Mouse (Mus musculus): ENCODE data around the gene Atxn2l. TPM values are rescaled to one million over a fixed set of nuclear protein-coding genes. Genes with fewer than 3 reads are reported as not detected.

The Atxn2l gene
- total and polyA plus RNA-seq, 3 experiments, result 32.0 to 843 (median 301) TPM

DNA sequence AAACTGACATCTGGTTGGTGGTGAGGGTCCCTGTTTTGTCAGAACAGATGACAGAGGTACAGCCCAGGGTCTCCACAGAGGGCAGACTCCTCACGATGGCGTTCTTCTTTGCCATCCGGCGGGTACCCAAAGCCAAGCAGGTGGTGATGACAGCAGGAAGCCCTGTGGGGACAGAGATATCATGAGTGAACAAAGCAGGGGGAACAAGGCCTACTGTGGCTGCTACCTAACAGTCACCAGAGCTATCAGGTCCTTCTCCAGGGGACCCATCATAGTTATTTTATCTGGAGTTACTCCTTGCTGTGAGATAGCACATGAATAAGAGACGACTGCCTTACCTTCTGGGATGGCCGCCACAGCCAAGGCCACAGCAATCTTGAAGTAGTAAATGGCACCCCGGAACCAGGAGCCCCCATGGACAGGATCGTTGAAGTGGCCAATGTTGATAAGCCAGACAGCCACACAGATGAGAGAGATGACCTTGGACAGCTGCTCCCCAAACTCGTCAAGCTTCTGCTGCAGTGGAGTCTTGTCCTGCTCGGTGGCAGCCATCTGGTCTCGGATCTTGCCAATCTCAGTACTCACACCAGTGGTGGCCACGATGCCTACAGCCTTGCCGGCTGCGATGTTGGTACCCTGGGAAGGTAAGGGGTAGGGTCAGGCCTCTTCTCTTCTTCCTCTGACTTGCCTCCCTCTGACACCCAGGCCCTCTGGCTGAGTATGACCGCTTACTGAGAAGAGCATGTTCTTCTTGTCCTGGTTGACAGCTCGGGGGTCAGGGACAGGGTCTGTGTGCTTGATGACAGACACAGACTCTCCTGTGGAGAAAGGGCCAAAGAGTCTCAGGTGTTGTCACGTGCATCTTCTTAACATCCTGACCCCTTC is 46.6 kb downstream of the Atxn2l start:
- H3K4me1 ChIP-seq (ENCODE audit: insufficient read depth, low read depth, low read length), result no peaks in the 10 kb centered on the region; the same call in 1 of the 2 replicates
- H3K36me3 ChIP-seq (replicated peaks), result no peaks in the 10 kb centered on the region
- DNase-seq (ENCODE audit: low spot score) (no peak), ATAC-seq (ENCODE audit: extremely low read depth, insufficient number of reproducible peaks, low FRiP score, poor library complexity, severe bottlenecking) (no peak)
- TF ChIP-seq GATA2 (IDR thresholded peaks at IDR 0.05; ENCODE audit: borderline replicate concordance, low read depth, low read length) (no peak), POLR2AphosphoS5 (IDR thresholded peaks at IDR 0.05; ENCODE audit: insufficient replicate concordance, low read depth, low read length) (no peak), CTCF (IDR thresholded peaks at IDR 0.05; ENCODE audit: low read depth, low read length) (no peak), TAL1 (conservative IDR thresholded peaks at IDR 0.05; ENCODE audit: low read depth, low read length) (no peak), GATA1 (IDR thresholded peaks at IDR 0.05; ENCODE audit: borderline replicate concordance, low read length) (no peak)
- H3K9me3 ChIP-seq (replicated peaks), result no peaks in the 10 kb centered on the region
- peaks cover 79% of the 10 kb centered on the region for H3K27me3 ChIP-seq (ENCODE audit: insufficient read depth, low read length)
- no peak overlapping the region for H3K4me3 ChIP-seq (ENCODE audit: low read depth, low read length)

GRCm38 (mm10) chr7:126455242-126455641 is 48.0 kb downstream of the Atxn2l start:
- TF ChIP-seq GATA2 (IDR thresholded peaks at IDR 0.05; ENCODE audit: borderline replicate concordance, low read depth, low read length), result no peak
- no peak for TF ChIP-seq CTCF (IDR thresholded peaks at IDR 0.05; ENCODE audit: low read depth, low read length)
- no peak for TF ChIP-seq TAL1 (conservative IDR thresholded peaks at IDR 0.05; ENCODE audit: low read depth, low read length)
- no peak for TF ChIP-seq GATA1 (IDR thresholded peaks at IDR 0.05; ENCODE audit: borderline replicate concordance, low read length)
- TF ChIP-seq POLR2AphosphoS5 (IDR thresholded peaks at IDR 0.05; ENCODE audit: insufficient replicate concordance, low read depth, low read length), result no peak
- no peak for DNase-seq (ENCODE audit: low spot score)
- no peak for ATAC-seq (ENCODE audit: extremely low read depth, insufficient number of reproducible peaks, low FRiP score, poor library complexity, severe bottlenecking)
- Histone ChIP-seq H3K4me3 (ENCODE audit: low read depth, low read length) (no peak overlapping the region), H3K9me3 (replicated peaks) (no peaks in the 10 kb centered on the region), H3K36me3 (replicated peaks) (no peaks in the 10 kb centered on the region), H3K27me3 (ENCODE audit: insufficient read depth, low read length) (peaks cover 66% of the 10 kb centered on the region), H3K4me1 (ENCODE audit: insufficient read depth, low read depth, low read length) (no peaks in the 10 kb centered on the region; the same call in 1 of the 2 replicates)

GRCm38 (mm10) chr7:126453861-126454260 is 49.4 kb downstream of the Atxn2l start:
- no peaks in the 10 kb centered on the region for H3K36me3 ChIP-seq (replicated peaks)
- TF ChIP-seq POLR2AphosphoS5 (IDR thresholded peaks at IDR 0.05; ENCODE audit: insufficient replicate concordance, low read depth, low read length) (no peak), CTCF (IDR thresholded peaks at IDR 0.05; ENCODE audit: low read depth, low read length) (no peak), TAL1 (conservative IDR thresholded peaks at IDR 0.05; ENCODE audit: low read depth, low read length) (no peak), GATA2 (IDR thresholded peaks at IDR 0.05; ENCODE audit: borderline replicate concordance, low read depth, low read length) (no peak), GATA1 (IDR thresholded peaks at IDR 0.05; ENCODE audit: borderline replicate concordance, low read length) (no peak)
- peaks cover 56% of the 10 kb centered on the region for H3K27me3 ChIP-seq (ENCODE audit: insufficient read depth, low read length)
- DNase-seq (ENCODE audit: low spot score), result no peak
- no peaks in the 10 kb centered on the region for H3K9me3 ChIP-seq (replicated peaks)
- H3K4me1 ChIP-seq (ENCODE audit: insufficient read depth, low read depth, low read length), result no peaks in the 10 kb centered on the region; the same call in 1 of the 2 replicates
- no peak for ATAC-seq (ENCODE audit: extremely low read depth, insufficient number of reproducible peaks, low FRiP score, poor library complexity, severe bottlenecking)
- no peak overlapping the region for H3K4me3 ChIP-seq (ENCODE audit: low read depth, low read length)

DNA sequence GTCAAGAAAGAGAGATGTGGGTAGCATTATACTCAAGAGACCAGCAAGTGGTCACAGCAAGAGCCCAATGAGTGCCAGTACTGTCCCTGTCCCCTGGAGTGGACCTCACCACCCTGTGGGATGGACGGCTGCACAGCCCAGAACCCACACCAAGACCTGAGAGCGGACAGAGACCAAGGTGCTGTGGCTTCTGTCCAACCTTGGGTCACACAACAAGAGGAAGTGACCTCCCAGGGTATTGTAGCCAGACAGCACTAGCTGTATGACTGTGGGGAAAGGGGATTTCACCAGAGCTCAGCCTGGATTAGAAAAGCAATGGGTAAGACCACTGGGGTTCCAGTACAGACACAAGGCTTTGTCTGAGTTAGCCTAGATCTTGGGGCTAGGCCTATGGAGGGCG is 51.0 kb downstream of the Atxn2l start:
- Histone ChIP-seq H3K27me3 (ENCODE audit: insufficient read depth, low read length) (peaks cover 40% of the 10 kb centered on the region), H3K4me1 (ENCODE audit: insufficient read depth, low read depth, low read length) (no peaks in the 10 kb centered on the region), H3K4me3 (ENCODE audit: low read depth, low read length) (no peak overlapping the region), H3K9me3 (replicated peaks) (no peaks in the 10 kb centered on the region), H3K36me3 (replicated peaks) (peaks cover 9% of the 10 kb centered on the region)
- no peak for ATAC-seq (ENCODE audit: extremely low read depth, insufficient number of reproducible peaks, low FRiP score, poor library complexity, severe bottlenecking)
- TF ChIP-seq POLR2AphosphoS5 (IDR thresholded peaks at IDR 0.05; ENCODE audit: insufficient replicate concordance, low read depth, low read length), result no peak
- no peak for TF ChIP-seq CTCF (IDR thresholded peaks at IDR 0.05; ENCODE audit: low read depth, low read length)
- no peak for TF ChIP-seq GATA2 (IDR thresholded peaks at IDR 0.05; ENCODE audit: borderline replicate concordance, low read depth, low read length)
- TF ChIP-seq TAL1 (conservative IDR thresholded peaks at IDR 0.05; ENCODE audit: low read depth, low read length), result no peak
- no peak for TF ChIP-seq GATA1 (IDR thresholded peaks at IDR 0.05; ENCODE audit: borderline replicate concordance, low read length)
- DNase-seq (ENCODE audit: low spot score), result no peak

GRCm38 (mm10) chr7:126450641-126451040 is 52.6 kb downstream of the Atxn2l start:
- ATAC-seq (ENCODE audit: extremely low read depth, insufficient number of reproducible peaks, low FRiP score, poor library complexity, severe bottlenecking) (no peak), DNase-seq (ENCODE audit: low spot score) (no peak)
- no peak overlapping the region for H3K4me3 ChIP-seq (ENCODE audit: low read depth, low read length)
- peaks cover 24% of the 10 kb centered on the region for H3K27me3 ChIP-seq (ENCODE audit: insufficient read depth, low read length)
- TF ChIP-seq TAL1 (conservative IDR thresholded peaks at IDR 0.05; ENCODE audit: low read depth, low read length), result no peak
- TF ChIP-seq GATA2 (IDR thresholded peaks at IDR 0.05; ENCODE audit: borderline replicate concordance, low read depth, low read length), result no peak
- TF ChIP-seq POLR2AphosphoS5 (IDR thresholded peaks at IDR 0.05; ENCODE audit: insufficient replicate concordance, low read depth, low read length), result no peak
- no peak for TF ChIP-seq CTCF (IDR thresholded peaks at IDR 0.05; ENCODE audit: low read depth, low read length)
- no peak for TF ChIP-seq GATA1 (IDR thresholded peaks at IDR 0.05; ENCODE audit: borderline replicate concordance, low read length)
- no peaks in the 10 kb centered on the region for H3K9me3 ChIP-seq (replicated peaks)
- no peaks in the 10 kb centered on the region for H3K4me1 ChIP-seq (ENCODE audit: insufficient read depth, low read depth, low read length)
- peaks cover 25% of the 10 kb centered on the region for H3K36me3 ChIP-seq (replicated peaks)

GRCm38 (mm10) chr7:126449991-126450390 is 53.2 kb downstream of the Atxn2l start:
- TF ChIP-seq TAL1 (conservative IDR thresholded peaks at IDR 0.05; ENCODE audit: low read depth, low read length) (no peak), CTCF (IDR thresholded peaks at IDR 0.05; ENCODE audit: low read depth, low read length) (no peak), GATA2 (IDR thresholded peaks at IDR 0.05; ENCODE audit: borderline replicate concordance, low read depth, low read length) (no peak), POLR2AphosphoS5 (IDR thresholded peaks at IDR 0.05; ENCODE audit: insufficient replicate concordance, low read depth, low read length) (no peak), GATA1 (IDR thresholded peaks at IDR 0.05; ENCODE audit: borderline replicate concordance, low read length) (no peak)
- H3K27me3 ChIP-seq (ENCODE audit: insufficient read depth, low read length), result peaks cover 21% of the 10 kb centered on the region
- ATAC-seq (ENCODE audit: extremely low read depth, insufficient number of reproducible peaks, low FRiP score, poor library complexity, severe bottlenecking) (no peak), DNase-seq (ENCODE audit: low spot score) (no peak)
- no peaks in the 10 kb centered on the region for H3K9me3 ChIP-seq (replicated peaks)
- no peaks in the 10 kb centered on the region for H3K4me1 ChIP-seq (ENCODE audit: insufficient read depth, low read depth, low read length)
- peaks cover 31% of the 10 kb centered on the region for H3K36me3 ChIP-seq (replicated peaks)
- no peak overlapping the region for H3K4me3 ChIP-seq (ENCODE audit: low read depth, low read length)
